Mouse (Mus musculus) limb, embryonic 10.5 days (tissue): ENCODE measurements around the gene Slc38a1. TPM values are rescaled to one million over a fixed set of nuclear protein-coding genes. Genes with fewer than 3 reads are reported as not detected.

Experiments used
- DNase-seq: peaks from one replicate; pipeline ENCODE4 v3.0.0-alpha.2; 2017; ENCODE audit warnings: low spot score
- H3K27ac ChIP-seq: fragments of 300-500 bp; sonication (generic); 2 replicates; pipeline ENCODE4 v1.5.1; 2016; ENCODE audit warnings: mild to moderate bottlenecking
- H3K27me3 ChIP-seq: fragments of 300-500 bp; sonication (generic); 2 replicates; pipeline ENCODE4 v1.6.1; 2016; ENCODE audit warnings: low read depth, mild to moderate bottlenecking; ENCODE audit not compliant: poor library complexity, severe bottlenecking
- H3K36me3 ChIP-seq: fragments of 300-500 bp; sonication (generic); 2 replicates; pipeline ENCODE4 v1.6.1; 2016; ENCODE audit warnings: mild to moderate bottlenecking, moderate library complexity
- H3K4me1 ChIP-seq: fragments of 300-500 bp; sonication (generic); 2 replicates; pipeline ENCODE4 v1.6.1; 2016
- H3K4me3 ChIP-seq: fragments of 300-500 bp; sonication (generic); 2 replicates; pipeline ENCODE4 v1.5.1; 2016; ENCODE audit warnings: mild to moderate bottlenecking, moderate library complexity
- H3K9me3 ChIP-seq: fragments of 300-500 bp; sonication (generic); replicated peaks from 2 replicates; pipeline ENCODE4 v1.6.1; 2016; ENCODE audit warnings: mild to moderate bottlenecking
- WGBS: fragments of 180-500 bp; shearing (Covaris S2); methylation state at CpG from one replicate; pipeline ENCODE4 v1.1.7; 2016; 5-methylcytosine and 5-hydroxymethylcytosine counted together
- polyA plus RNA-seq: library from polyadenylated mRNA; unstranded; fragments of >200 nt; fragmentation: Nextera tagmentation; extraction: Ambion mirVana; gene quantifications from 2 replicates; pipeline ENCODE4 v1.2.1, GENCODE M21; 2016

Gene Slc38a1
- polyA plus RNA-seq, 1 experiment from 2014 or later = 149 TPM

GRCm38 (mm10) chr15:96678871-96679773 lies 36.4 kb upstream of the Slc38a1 start:
- Histone ChIP-seq H3K4me1 (peaks cover 9% of the 10 kb centered on the region), H3K27me3 (peaks cover 19% of the 10 kb centered on the region; the same call in 1 of the 2 replicates), H3K27ac (no peak overlapping the region), H3K9me3 (no peaks in the 10 kb centered on the region), H3K36me3 (no peaks in the 10 kb centered on the region), H3K4me3 (no peak overlapping the region)
- DNase-seq = no peak
- WGBS = 71% methylated on average over 19 of the region's 19 CpGs

- no peak overlapping the region for H3K27ac ChIP-seq
- no peaks in the 10 kb centered on the region for H3K9me3 ChIP-seq
- no peak for DNase-seq
- H3K36me3 ChIP-seq = no peaks in the 10 kb centered on the region
- H3K4me3 ChIP-seq = no peak overlapping the region
- H3K27me3 ChIP-seq = peaks cover 19% of the 10 kb centered on the region; the same call in 1 of the 2 replicates
- H3K4me1 ChIP-seq = peaks cover 8% of the 10 kb centered on the region; the same call in 1 of the 2 replicates
- 86% methylated on average over 10 of the region's 10 CpGs for whole genome bisulfite sequencing
These were observed 33.8 kb upstream of the Slc38a1 start for GRCm38 (mm10) chr15:96676518-96676917.

- Histone ChIP-seq H3K27me3 (peaks cover 13% of the 10 kb centered on the region; the same call in 1 of the 2 replicates), H3K4me3 (no peak overlapping the region), H3K27ac (no peak overlapping the region), H3K9me3 (no peaks in the 10 kb centered on the region), H3K4me1 (peaks cover 8% of the 10 kb centered on the region; the same call in 1 of the 2 replicates), H3K36me3 (no peaks in the 10 kb centered on the region)
- 88% methylated on average over 15 of the region's 15 CpGs for WGBS
- no peak for DNase-seq
These were observed 33.0 kb upstream of the Slc38a1 start for GRCm38 (mm10) chr15:96675744-96676143.

- no peaks in the 10 kb centered on the region for H3K36me3 ChIP-seq
- H3K4me1 ChIP-seq = peaks cover 8% of the 10 kb centered on the region; the same call in 1 of the 2 replicates
- H3K27ac ChIP-seq = no peak overlapping the region
- 79% methylated on average over 11 of the region's 11 CpGs for WGBS
- H3K9me3 ChIP-seq = no peaks in the 10 kb centered on the region
- no peak for DNase-seq
- peaks cover 6% of the 10 kb centered on the region; the same call in 1 of the 2 replicates for H3K27me3 ChIP-seq
- no peak overlapping the region for H3K4me3 ChIP-seq
These were observed 32.3 kb upstream of the Slc38a1 start for GRCm38 (mm10) chr15:96675055-96675454.

- Histone ChIP-seq H3K9me3 (no peaks in the 10 kb centered on the region), H3K4me3 (no peak overlapping the region)
- 69% methylated on average over 1 of the region's 1 CpGs for WGBS
These were observed 31.4 kb upstream of the Slc38a1 start for GRCm38 (mm10) chr15:96674089-96674488.

GRCm38 (mm10) chr15:96669721-96670120 lies 27.0 kb upstream of the Slc38a1 start:
- Histone ChIP-seq H3K27me3 (no peaks in the 10 kb centered on the region), H3K4me1 (0 out of 2 replicates have a peak, but pooled peaks cover 6% of the 10 kb centered on the region), H3K4me3 (no peak overlapping the region), H3K27ac (no peak overlapping the region), H3K9me3 (no peaks in the 10 kb centered on the region), H3K36me3 (no peaks in the 10 kb centered on the region)
- no peak for DNase-seq
- WGBS = 85% methylated on average over 6 of the region's 6 CpGs

More at GRCm38 (mm10) chr15:96674089-96674488, 31.4 kb upstream of the Slc38a1 start:
- H3K4me1 ChIP-seq = peaks cover 8% of the 10 kb centered on the region; the same call in 1 of the 2 replicates
- no peak overlapping the region for H3K27ac ChIP-seq
- no peak for DNase-seq
- H3K27me3 ChIP-seq = no peaks in the 10 kb centered on the region
- H3K36me3 ChIP-seq = no peaks in the 10 kb centered on the region

- 15% methylated on average over 7 of the region's 7 CpGs for WGBS
- Histone ChIP-seq H3K27me3 (no peaks in the 10 kb centered on the region), H3K9me3 (no peaks in the 10 kb centered on the region), H3K4me3 (peak overlapping the region; percentile 18), H3K36me3 (no peaks in the 10 kb centered on the region), H3K27ac (no peak overlapping the region), H3K4me1 (0 out of 2 replicates have a peak, but pooled peaks cover 6% of the 10 kb centered on the region)
- DNase-seq = peak; percentile 66
These were observed 23.9 kb upstream of the Slc38a1 start for GRCm38 (mm10) chr15:96666663-96667062.

- WGBS = 17% methylated on average over 3 of the region's 3 CpGs
These were observed 23.2 kb upstream of the Slc38a1 start for GRCm38 (mm10) chr15:96665889-96666288.

GRCm38 (mm10) chr15:96660590-96661141 lies 18.0 kb upstream of the Slc38a1 start:
- Histone ChIP-seq H3K36me3 (no peaks in the 10 kb centered on the region), H3K9me3 (no peaks in the 10 kb centered on the region), H3K4me1 (peaks cover 20% of the 10 kb centered on the region), H3K27me3 (no peaks in the 10 kb centered on the region), H3K4me3 (no peak overlapping the region), H3K27ac (no peak overlapping the region)
- WGBS = 58% methylated on average over 13 of the region's 13 CpGs
- DNase-seq = no peak

More at GRCm38 (mm10) chr15:96665889-96666288, 23.2 kb upstream of the Slc38a1 start:
- H3K36me3 ChIP-seq = no peaks in the 10 kb centered on the region
- H3K27me3 ChIP-seq = no peaks in the 10 kb centered on the region
- H3K4me1 ChIP-seq = 0 out of 2 replicates have a peak, but pooled peaks cover 6% of the 10 kb centered on the region
- H3K4me3 ChIP-seq = no peak overlapping the region
- no peaks in the 10 kb centered on the region for H3K9me3 ChIP-seq
- no peak overlapping the region for H3K27ac ChIP-seq
- peak; percentile 57 for DNase-seq

GRCm38 (mm10) chr15:96658275-96658602 lies 15.5 kb upstream of the Slc38a1 start:
- 61% methylated on average over 14 of the region's 14 CpGs for WGBS
- H3K9me3 ChIP-seq = no peaks in the 10 kb centered on the region
- no peaks in the 10 kb centered on the region for H3K27me3 ChIP-seq
- no peak overlapping the region for H3K4me3 ChIP-seq
- no peaks in the 10 kb centered on the region for H3K36me3 ChIP-seq
- no peak overlapping the region for H3K27ac ChIP-seq
- peaks cover 33% of the 10 kb centered on the region for H3K4me1 ChIP-seq
- no peak for DNase-seq

GRCm38 (mm10) chr15:96657576-96658274 lies 15.0 kb upstream of the Slc38a1 start:
- H3K36me3 ChIP-seq = no peaks in the 10 kb centered on the region
- DNase-seq = no peak
- no peak overlapping the region for H3K27ac ChIP-seq
- peaks cover 33% of the 10 kb centered on the region for H3K4me1 ChIP-seq
- no peak overlapping the region for H3K4me3 ChIP-seq
- no peaks in the 10 kb centered on the region for H3K9me3 ChIP-seq
- 53% methylated on average over 17 of the region's 17 CpGs for WGBS
- no peaks in the 10 kb centered on the region for H3K27me3 ChIP-seq

- DNase-seq = no peak
- no peaks in the 10 kb centered on the region for H3K36me3 ChIP-seq
- no peaks in the 10 kb centered on the region for H3K9me3 ChIP-seq
- H3K27me3 ChIP-seq = no peaks in the 10 kb centered on the region
- no peak overlapping the region for H3K4me3 ChIP-seq
- 0 out of 2 replicates have a peak overlapping the region, but pooled peaks have one; percentile 26 for H3K27ac ChIP-seq
- WGBS = 87% methylated on average over 14 of the region's 14 CpGs
- peaks cover 31% of the 10 kb centered on the region for H3K4me1 ChIP-seq
These were observed 12.8 kb upstream of the Slc38a1 start for GRCm38 (mm10) chr15:96655514-96655913.
